Mouse (Mus musculus): ENCODE results near the gene Ehbp1. TPM values are rescaled to one million over a fixed set of nuclear protein-coding genes. Genes with fewer than 3 reads are reported as not detected.

Gene Ehbp1
- total and polyA plus RNA-seq, 2 experiments from 2014 or later, result 15.4 to 33.4 TPM

- ATAC-seq (ENCODE audit: low FRiP score) (no peak), DNase-seq (ENCODE audit: low spot score) (no peak)
- H3K9me3 ChIP-seq (ENCODE audit: low read length), result no peaks in the 10 kb centered on the region
- H3K9ac ChIP-seq (replicated peaks; ENCODE audit: low read length, poor library complexity, severe bottlenecking), result no peak overlapping the region
- H3K4me1 ChIP-seq (ENCODE audit: insufficient read depth, low read length), result no peaks in the 10 kb centered on the region
- no peaks in the 10 kb centered on the region for H3K27me3 ChIP-seq (ENCODE audit: insufficient read depth, low read length)
- H3K27ac ChIP-seq (ENCODE audit: low read depth, low read length), result no peak overlapping the region
- H3K4me3 ChIP-seq (ENCODE audit: low read depth, low read length), result no peak overlapping the region
- WGBS, result 86% methylated on average over 5 of the region's 5 CpGs
- no peak for TF ChIP-seq CTCF (IDR thresholded peaks at IDR 0.05)
- no peaks in the 10 kb centered on the region for H3K36me3 ChIP-seq (ENCODE audit: insufficient read depth, low read length)
- H3K4me2 ChIP-seq (ENCODE audit: low read depth, low read length, poor library complexity, severe bottlenecking), result no peak overlapping the region
Observed at GRCm38 (mm10) chr11:22203413-22203812, 138.7 kb downstream of the Ehbp1 start.

DNA sequence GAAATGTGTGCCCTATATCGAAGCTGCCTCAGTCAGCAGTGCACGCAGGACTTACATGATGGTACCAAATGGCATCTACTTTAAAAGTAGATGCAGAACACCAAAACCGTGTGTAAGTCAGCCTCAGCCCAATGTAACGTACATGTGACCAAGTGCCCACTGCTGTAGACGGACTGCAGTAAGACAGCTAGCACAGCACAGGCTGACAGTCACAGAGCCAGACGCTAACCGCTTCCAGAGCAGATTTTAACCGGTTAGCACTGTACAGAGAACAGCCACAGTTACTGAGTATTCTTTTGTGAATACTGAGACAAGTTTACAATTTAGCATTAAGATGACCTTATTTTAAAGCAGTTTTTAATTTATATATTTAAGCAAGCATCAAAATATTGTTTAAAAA, 141.0 kb downstream of the Ehbp1 start:
- DNase-seq (ENCODE audit: low spot score) (no peak), ATAC-seq (ENCODE audit: low FRiP score) (no peak)
- Histone ChIP-seq H3K9ac (replicated peaks; ENCODE audit: low read length, poor library complexity, severe bottlenecking) (no peak overlapping the region), H3K27me3 (ENCODE audit: insufficient read depth, low read length) (no peaks in the 10 kb centered on the region), H3K36me3 (ENCODE audit: insufficient read depth, low read length) (no peaks in the 10 kb centered on the region), H3K9me3 (ENCODE audit: low read length) (no peaks in the 10 kb centered on the region), H3K4me2 (ENCODE audit: low read depth, low read length, poor library complexity, severe bottlenecking) (no peak overlapping the region), H3K4me3 (ENCODE audit: low read depth, low read length) (no peak overlapping the region), H3K27ac (ENCODE audit: low read depth, low read length) (no peak overlapping the region), H3K4me1 (ENCODE audit: insufficient read depth, low read length) (no peaks in the 10 kb centered on the region)
- TF ChIP-seq CTCF (IDR thresholded peaks at IDR 0.05), result no peak
- 82% methylated on average over 8 of the region's 8 CpGs for WGBS

DNA sequence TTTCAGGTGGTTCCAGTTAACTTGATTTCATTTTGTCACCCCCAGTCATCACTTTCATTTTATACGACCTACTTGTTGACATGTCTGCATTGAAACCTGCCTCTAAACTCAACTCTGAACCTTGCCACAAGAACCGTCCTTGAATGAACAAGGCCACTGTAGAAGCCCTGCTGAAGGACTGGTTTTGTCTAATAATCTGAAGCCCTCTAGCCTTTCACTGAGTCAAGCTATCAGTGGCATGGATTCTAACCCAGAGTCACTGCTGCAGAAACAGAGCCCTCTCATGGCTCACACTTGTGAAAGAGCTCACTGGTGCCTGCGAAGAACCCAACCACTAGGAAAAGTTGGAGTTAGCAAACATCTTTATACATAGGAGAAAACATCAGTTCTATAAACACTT, 142.2 kb downstream of the Ehbp1 start:
- Histone ChIP-seq H3K4me2 (ENCODE audit: low read depth, low read length, poor library complexity, severe bottlenecking) (no peak overlapping the region), H3K9ac (replicated peaks; ENCODE audit: low read length, poor library complexity, severe bottlenecking) (no peak overlapping the region), H3K9me3 (ENCODE audit: low read length) (no peaks in the 10 kb centered on the region), H3K4me3 (ENCODE audit: low read depth, low read length) (no peak overlapping the region), H3K36me3 (ENCODE audit: insufficient read depth, low read length) (no peaks in the 10 kb centered on the region), H3K4me1 (ENCODE audit: insufficient read depth, low read length) (no peaks in the 10 kb centered on the region), H3K27me3 (ENCODE audit: insufficient read depth, low read length) (no peaks in the 10 kb centered on the region), H3K27ac (ENCODE audit: low read depth, low read length) (no peak overlapping the region)
- DNase-seq (ENCODE audit: low spot score) (no peak), ATAC-seq (ENCODE audit: low FRiP score) (no peak)
- no peak for TF ChIP-seq CTCF (IDR thresholded peaks at IDR 0.05)
- 41% methylated on average over 3 of the region's 3 CpGs for WGBS

GRCm38 (mm10) chr11:22198406-22198805, 143.7 kb downstream of the Ehbp1 start:
- no peak overlapping the region for H3K27ac ChIP-seq (ENCODE audit: low read depth, low read length)
- TF ChIP-seq CTCF (IDR thresholded peaks at IDR 0.05), result no peak
- no peak overlapping the region for H3K9ac ChIP-seq (replicated peaks; ENCODE audit: low read length, poor library complexity, severe bottlenecking)
- H3K4me3 ChIP-seq (ENCODE audit: low read depth, low read length), result no peak overlapping the region
- ATAC-seq (ENCODE audit: low FRiP score), result no peak
- no peaks in the 10 kb centered on the region for H3K27me3 ChIP-seq (ENCODE audit: insufficient read depth, low read length)
- H3K9me3 ChIP-seq (ENCODE audit: low read length), result no peaks in the 10 kb centered on the region
- H3K36me3 ChIP-seq (ENCODE audit: insufficient read depth, low read length), result no peaks in the 10 kb centered on the region
- no peaks in the 10 kb centered on the region for H3K4me1 ChIP-seq (ENCODE audit: insufficient read depth, low read length)
- no peak for DNase-seq (ENCODE audit: low spot score)
- no peak overlapping the region for H3K4me2 ChIP-seq (ENCODE audit: low read depth, low read length, poor library complexity, severe bottlenecking)
- WGBS, result 27% methylated on average over 6 of the region's 6 CpGs

DNA sequence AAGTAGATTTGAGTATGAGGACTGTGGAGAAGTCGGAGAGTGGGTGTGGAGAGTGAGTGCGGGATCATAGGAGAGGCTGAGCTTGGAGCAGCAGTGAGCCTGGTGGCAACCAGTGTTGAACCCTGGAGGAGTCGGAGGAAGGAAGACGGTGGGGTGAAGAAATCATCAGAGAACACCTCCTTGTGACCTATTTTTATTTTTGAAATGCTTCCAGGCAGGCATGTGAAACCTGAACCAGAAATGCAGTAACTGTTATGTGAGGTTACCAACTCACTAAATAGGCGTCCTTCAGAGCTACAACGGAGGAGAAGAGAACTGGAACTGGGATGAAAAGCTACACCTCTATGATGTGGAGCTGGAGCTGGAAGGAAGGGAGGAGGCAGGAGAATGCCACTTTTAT, 144.2 kb downstream of the Ehbp1 start:
- DNase-seq (ENCODE audit: low spot score), result no peak
- no peak overlapping the region for H3K4me2 ChIP-seq (ENCODE audit: low read depth, low read length, poor library complexity, severe bottlenecking)
- no peak for TF ChIP-seq CTCF (IDR thresholded peaks at IDR 0.05)
- no peak overlapping the region for H3K4me3 ChIP-seq (ENCODE audit: low read depth, low read length)
- H3K27me3 ChIP-seq (ENCODE audit: insufficient read depth, low read length), result no peaks in the 10 kb centered on the region
- H3K36me3 ChIP-seq (ENCODE audit: insufficient read depth, low read length), result no peaks in the 10 kb centered on the region
- WGBS, result 67% methylated on average over 6 of the region's 6 CpGs
- H3K27ac ChIP-seq (ENCODE audit: low read depth, low read length), result no peak overlapping the region
- no peaks in the 10 kb centered on the region for H3K9me3 ChIP-seq (ENCODE audit: low read length)
- H3K9ac ChIP-seq (replicated peaks; ENCODE audit: low read length, poor library complexity, severe bottlenecking), result no peak overlapping the region
- no peaks in the 10 kb centered on the region for H3K4me1 ChIP-seq (ENCODE audit: insufficient read depth, low read length)
- ATAC-seq (ENCODE audit: low FRiP score), result no peak

- ATAC-seq (ENCODE audit: low FRiP score), result no peak
- H3K4me3 ChIP-seq (ENCODE audit: low read depth, low read length), result no peak overlapping the region
- no peak overlapping the region for H3K9ac ChIP-seq (replicated peaks; ENCODE audit: low read length, poor library complexity, severe bottlenecking)
Observed at GRCm38 (mm10) chr11:22196776-22197175, 145.3 kb downstream of the Ehbp1 start.

More at GRCm38 (mm10) chr11:22196776-22197175, 145.3 kb downstream of the Ehbp1 start:
- no peaks in the 10 kb centered on the region for H3K27me3 ChIP-seq (ENCODE audit: insufficient read depth, low read length)
- H3K27ac ChIP-seq (ENCODE audit: low read depth, low read length), result no peak overlapping the region
- no peaks in the 10 kb centered on the region for H3K9me3 ChIP-seq (ENCODE audit: low read length)
- H3K4me2 ChIP-seq (ENCODE audit: low read depth, low read length, poor library complexity, severe bottlenecking), result no peak overlapping the region
- no peak for TF ChIP-seq CTCF (IDR thresholded peaks at IDR 0.05)
- no peak for DNase-seq (ENCODE audit: low spot score)
- 75% methylated on average over 4 of the region's 4 CpGs for WGBS
- no peaks in the 10 kb centered on the region for H3K4me1 ChIP-seq (ENCODE audit: insufficient read depth, low read length)
- no peaks in the 10 kb centered on the region for H3K36me3 ChIP-seq (ENCODE audit: insufficient read depth, low read length)
